Mouse (Mus musculus): ENCODE data around the gene Ccdc177.

The Ccdc177 gene

DNA sequence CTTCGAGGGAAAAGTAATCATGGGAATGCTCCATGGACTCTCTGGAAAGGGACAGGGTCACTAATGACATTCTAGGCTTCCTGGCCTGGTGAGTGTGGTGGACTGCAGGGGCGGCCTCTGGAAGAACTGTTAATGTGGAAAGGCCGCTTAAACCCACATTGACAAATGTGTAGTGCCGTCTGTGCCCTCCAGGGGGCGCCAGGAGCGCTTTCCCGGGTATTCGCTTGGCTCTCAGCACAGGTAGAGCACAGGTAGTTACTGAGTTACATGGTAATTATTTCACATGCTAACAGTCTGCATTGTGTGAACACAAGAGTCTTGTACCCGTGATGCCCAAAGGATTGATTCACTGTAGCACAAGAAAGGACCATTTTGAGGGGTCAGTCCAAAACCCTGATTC, 21.0 kb downstream of the Ccdc177 start:
- intact Hi-C loops (cut with DNase I) = no loop called here

GRCm38 (mm10) chr12:80737283-80737600, 23.2 kb downstream of the Ccdc177 start:
- intact Hi-C loops (cut with DNase I) = no loop called here

DNA sequence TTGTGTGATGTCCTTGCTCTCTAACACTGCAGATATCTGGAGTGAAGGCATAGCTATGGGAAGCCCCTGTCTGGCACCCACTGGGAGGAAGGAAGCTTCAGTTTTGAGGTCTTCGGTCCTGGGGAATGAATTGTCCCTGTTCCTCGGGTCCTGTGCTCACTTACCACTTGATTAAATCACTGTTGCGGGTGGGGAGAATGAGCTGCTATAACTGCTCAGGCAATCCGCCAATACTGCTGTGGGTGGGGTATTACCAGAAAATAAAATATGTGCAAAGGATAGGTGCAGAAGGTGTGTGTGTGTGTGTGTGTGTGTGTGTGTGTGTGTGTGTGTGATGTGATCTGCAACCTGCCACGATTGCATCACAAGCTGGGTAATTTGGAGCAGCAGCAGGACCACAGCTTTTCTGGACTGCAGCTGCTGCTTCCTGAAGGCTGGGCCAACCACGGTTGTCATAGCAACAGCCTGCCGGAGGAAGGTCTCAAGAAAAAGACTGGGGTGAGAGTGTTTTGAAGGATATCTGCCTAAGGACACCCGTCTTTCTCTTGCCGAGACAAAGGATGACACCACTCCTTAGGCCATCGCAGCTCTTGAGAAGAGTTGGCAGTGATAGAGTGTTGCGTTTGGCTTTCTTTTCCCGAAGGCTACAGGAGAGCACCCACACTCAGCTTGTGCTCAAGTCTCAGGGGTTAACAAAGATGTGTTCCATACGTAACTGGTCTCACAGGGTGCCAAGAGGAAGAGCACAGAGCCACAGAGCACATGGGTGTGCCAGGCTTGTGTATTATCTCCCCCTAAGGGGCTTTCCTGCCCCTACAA, 23.8 kb downstream of the Ccdc177 start:
- intact Hi-C loops (cut with DNase I) = no loop called here

DNA sequence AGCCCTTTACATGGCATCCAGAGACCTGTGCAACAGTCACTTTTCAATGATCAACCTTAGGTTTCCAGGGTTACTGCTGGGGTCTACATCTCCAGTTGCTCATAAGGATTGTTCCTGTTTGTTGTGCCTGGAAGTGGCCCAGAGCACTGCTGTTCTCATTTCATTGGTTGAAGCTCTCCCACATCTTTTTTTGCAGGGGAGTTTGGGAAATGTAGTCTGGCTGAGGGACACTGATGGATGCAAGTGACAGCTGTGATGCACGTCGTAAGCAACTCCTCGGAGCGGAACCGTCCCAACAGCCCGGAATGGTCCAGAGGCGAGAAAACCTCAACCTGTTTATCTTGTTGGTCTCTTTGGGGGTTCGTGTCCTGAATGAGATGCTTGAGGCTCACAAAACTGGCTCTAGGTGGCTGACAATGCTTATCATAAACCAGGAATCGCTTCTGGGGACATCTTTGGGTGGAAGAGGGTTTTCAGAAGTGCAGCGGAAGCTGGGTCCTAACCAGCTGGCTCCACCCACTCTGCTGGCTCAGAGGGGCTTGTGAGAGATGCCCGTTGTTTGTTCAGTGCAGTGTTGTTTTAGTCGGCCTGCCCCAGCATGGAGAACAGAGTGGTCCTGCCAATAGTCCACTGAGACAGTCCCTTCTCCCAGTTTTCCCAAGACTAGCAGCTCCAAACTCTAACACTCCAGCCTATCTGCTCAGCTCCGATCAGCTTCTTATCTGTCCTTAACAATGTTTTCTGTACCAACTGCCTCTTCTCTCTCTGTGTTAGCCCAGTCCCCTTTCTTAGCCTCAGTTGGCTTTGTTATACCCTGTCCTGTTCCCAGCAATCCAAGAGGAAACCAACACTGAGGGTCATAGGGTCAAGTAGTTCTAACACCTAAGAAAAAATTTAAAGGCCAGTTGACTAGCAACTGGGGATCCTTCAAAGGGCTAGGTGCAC, 25.7 kb downstream of the Ccdc177 start:
- intact Hi-C loops (cut with DNase I) = no loop called here

- intact Hi-C loops (cut with DNase I) = no loop called here
These were observed 29.9 kb downstream of the Ccdc177 start for GRCm38 (mm10) chr12:80730567-80730966.

- intact Hi-C loops (cut with DNase I) = loop anchor here (5.0 kb wide), 1 partner anchor 32 kb away; the partner anchor contains the start of gene Ccdc177
These were observed 30.5 kb downstream of the Ccdc177 start for GRCm38 (mm10) chr12:80729758-80730530.

DNA sequence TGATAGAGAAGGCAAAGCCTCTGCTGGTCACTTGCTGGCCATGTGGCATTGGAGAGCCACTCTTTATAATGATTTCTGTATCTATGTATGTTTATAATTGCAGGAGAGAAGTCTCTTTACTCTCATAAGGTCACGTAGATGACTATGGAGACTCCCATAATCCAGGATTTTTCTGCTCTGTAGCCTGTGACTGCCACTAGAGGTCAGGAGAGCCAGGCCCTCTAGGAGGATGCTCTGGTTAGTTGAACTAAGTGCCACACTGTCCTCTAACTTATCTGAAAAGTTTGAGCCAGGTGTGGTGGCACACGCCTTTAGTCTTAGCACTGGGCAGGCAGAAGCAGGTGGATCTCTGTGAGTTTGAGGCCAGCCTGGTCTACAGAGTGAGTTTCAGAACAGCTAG, 31.7 kb downstream of the Ccdc177 start:
- intact Hi-C loops (cut with DNase I) = loop anchor here (5.0 kb wide), 1 partner anchor 33 kb away; the partner anchor contains the start of gene Ccdc177

GRCm38 (mm10) chr12:80728207-80728606, 32.3 kb downstream of the Ccdc177 start:
- intact Hi-C loops (cut with DNase I) = loop anchor here (5.0 kb wide), 1 partner anchor 34 kb away; the partner anchor contains the start of gene Ccdc177

DNA sequence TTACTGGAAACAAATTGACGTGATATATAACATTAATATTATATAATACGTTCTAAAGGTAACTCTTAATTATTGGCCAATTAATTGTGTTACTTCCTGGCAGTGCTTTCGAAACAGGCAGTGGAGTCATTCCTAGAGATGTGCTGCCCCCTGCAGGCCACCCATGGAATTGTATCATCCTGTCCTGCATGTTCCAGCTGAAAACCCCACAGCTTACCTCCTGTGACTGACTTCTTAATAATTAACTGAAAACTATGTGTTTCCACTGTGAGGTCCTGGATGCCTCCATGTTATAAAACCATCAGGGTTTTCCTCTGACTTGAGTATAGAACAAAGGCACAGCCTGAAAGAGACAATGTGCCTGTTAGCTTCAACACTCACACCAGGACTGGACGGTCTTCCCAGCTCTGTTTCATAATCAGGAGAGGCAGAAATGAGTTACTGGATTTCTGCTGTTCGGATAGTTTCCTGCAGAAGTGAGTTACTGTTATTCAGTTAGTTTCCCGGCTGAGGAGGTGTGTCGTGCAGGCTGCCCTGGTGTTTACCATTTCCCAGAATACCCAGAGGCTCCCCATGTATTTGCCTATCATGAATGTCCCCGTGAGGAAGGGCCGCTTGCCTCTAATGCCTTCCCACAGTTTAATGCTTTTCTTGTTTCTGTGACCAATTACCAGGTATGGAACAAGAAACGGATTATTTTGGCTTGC, 35.5 kb downstream of the Ccdc177 start:
- intact Hi-C loops (cut with DNase I) = loop anchor here (5.0 kb wide), 4 partner anchors 37 to 568 kb away; partner anchors contain the start of gene Ccdc177

- intact Hi-C loops (cut with DNase I) = loop anchor here (5.0 kb wide), 3 partner anchors 39 to 564 kb away; no protein-coding TSS in a partner anchor
These were observed 39.0 kb downstream of the Ccdc177 start for GRCm38 (mm10) chr12:80721458-80721857.

GRCm38 (mm10) chr12:80720507-80720906, 40.0 kb downstream of the Ccdc177 start:
- intact Hi-C loops (cut with DNase I) = loop anchor here (5.0 kb wide), 3 partner anchors 38 to 563 kb away; no protein-coding TSS in a partner anchor

DNA sequence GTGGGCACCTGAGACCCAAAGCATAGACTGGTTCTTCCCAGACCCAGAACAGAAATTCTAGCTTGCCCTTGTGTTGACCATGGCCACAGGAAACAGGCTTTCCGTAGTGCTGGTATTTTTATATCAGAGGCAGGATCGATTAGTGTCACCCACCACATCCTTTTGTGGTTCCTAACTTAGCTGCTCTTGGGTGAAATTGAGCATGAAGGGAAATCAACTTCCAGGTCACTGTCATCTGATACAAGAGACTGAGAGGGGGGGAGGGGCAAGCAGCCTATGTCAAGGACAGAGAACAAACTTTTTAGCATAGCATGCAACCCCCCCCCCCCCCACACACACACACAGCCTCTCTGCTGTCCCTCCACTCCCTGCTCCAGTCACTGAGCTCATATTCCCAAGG, 41.3 kb downstream of the Ccdc177 start:
- intact Hi-C loops (cut with DNase I) = no loop called here

DNA sequence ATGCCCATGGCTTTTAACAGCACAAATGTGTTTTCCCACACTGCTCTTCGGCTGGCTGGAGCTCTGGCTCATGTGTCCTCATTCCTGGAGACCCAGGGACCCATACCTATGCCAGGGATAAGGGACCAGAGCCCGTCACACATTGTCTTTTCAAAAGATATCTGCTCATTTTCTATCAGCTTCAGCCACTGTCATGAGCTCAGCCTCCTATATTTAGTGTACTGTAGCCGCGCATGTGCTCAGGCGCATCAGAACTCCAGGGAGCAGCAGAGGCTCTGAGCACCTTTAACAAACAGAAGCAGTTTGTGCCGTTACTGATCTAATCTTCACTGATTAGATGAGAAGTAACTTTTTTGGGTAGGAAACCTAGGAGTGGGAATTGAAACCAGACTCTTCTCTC, 44.6 kb downstream of the Ccdc177 start:
- intact Hi-C loops (cut with DNase I) = no loop called here

GRCm38 (mm10) chr12:80706915-80707604, 53.4 kb downstream of the Ccdc177 start:
- intact Hi-C loops (cut with DNase I) = no loop called here

DNA sequence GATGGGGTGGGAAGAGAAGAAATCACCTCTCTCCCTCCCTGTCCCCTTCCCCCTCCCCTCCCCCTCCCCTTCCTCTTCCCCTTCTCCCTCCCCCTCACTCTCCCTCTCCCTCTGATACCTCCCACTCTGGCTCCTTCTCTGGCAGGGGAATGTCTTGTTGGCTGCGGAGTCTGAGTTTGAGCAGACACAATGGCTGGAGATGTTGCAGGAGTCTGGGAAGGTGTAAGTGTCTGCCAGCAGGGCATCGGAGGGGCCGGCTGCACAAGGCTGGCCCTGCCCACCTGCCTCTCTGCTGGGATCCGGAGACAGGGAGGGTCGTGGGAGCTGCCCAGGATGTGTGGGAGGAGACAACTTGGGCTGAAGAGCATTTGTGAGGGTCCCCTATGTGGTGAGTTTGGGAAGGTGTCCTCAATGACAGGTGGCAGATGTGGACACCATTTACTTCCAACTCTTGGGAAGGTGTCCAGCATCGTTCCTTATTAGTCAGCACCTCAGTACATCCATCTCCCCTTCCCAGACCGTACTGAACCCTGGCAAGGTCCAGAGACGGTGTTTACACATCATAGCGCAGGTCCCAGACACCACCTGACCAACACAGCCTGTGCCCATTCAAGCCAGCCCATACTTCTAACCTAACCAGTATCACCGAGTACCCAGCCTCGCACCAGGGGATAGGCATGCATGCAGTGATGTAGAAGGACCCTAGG, 54.1 kb downstream of the Ccdc177 start:
- intact Hi-C loops (cut with DNase I) = no loop called here
